In genomic region chr2:118899981-118900825, GRCm38 (mm10) we compare ENCODE assay signal across 8 mouse cellular contexts. TPM values are rescaled to one million over a fixed set of nuclear protein-coding genes. Genes with fewer than 3 reads are reported as not detected.
A peak's percentile ranks its signal among the peaks of the same experiment; 100 is the strongest.
DNase-seq lines count a peak whose midpoint lies in the region; ATAC-seq and TF ChIP-seq lines count a peak whose summit lies in the region.

Bahd1 (plus strand) TSS chr2:118900377.

- H3K4me1 ChIP-seq in cerebellum, adult 2 months (ENCODE audit: control insufficient read depth, insufficient read depth, low read length) = peaks cover 25% of the 10 kb centered on the region
- H3K4me1 ChIP-seq in intestine, postnatal 0 days (replicated peaks; ENCODE audit: control insufficient read depth, insufficient read depth, low read length) = peaks cover 14% of the 10 kb centered on the region
- peaks cover 6% of the 10 kb centered on the region for H3K4me1 ChIP-seq in liver, adult 2 months (ENCODE audit: control insufficient read depth, insufficient read depth, low read length)

- H3K4me3 ChIP-seq in cerebellum, adult 2 months (replicated peaks; ENCODE audit: insufficient read depth, low read depth, low read length) = peak within 1 kb of the TSS; percentile 72
- H3K4me3 ChIP-seq in intestine, postnatal 0 days (ENCODE audit: low read depth, low read length) = peak within 1 kb of the TSS; percentile 93
- H3K4me3 ChIP-seq in liver, adult 2 months (ENCODE audit: insufficient read depth, low read depth, low read length) = peak within 1 kb of the TSS; percentile 88; the same call in 1 of the 2 replicates

- no peak for TF ChIP-seq POLR2A in cerebellum, adult 2 months (IDR thresholded peaks at IDR 0.05; ENCODE audit: borderline replicate concordance, insufficient read depth, low read length)
- no peak for TF ChIP-seq POLR2A in liver, adult 2 months (IDR thresholded peaks at IDR 0.05; ENCODE audit: extremely low read depth, insufficient read depth, low read length)

- no peaks in the 10 kb centered on the region for H3K27me3 ChIP-seq in cerebellum, adult 2 months (ENCODE audit: control insufficient read depth, insufficient read depth, low read length)
- H3K27me3 ChIP-seq in intestine, postnatal 0 days (replicated peaks; ENCODE audit: control insufficient read depth, insufficient read depth, low read length) = peaks cover 50% of the 10 kb centered on the region
- H3K27me3 ChIP-seq in liver, adult 2 months (ENCODE audit: control insufficient read depth, insufficient read depth, low read length) = 0 out of 2 replicates have a peak, but pooled peaks cover 9% of the 10 kb centered on the region

- H3K36me3 ChIP-seq in intestine, postnatal 0 days (ENCODE audit: control insufficient read depth, insufficient read depth) = no peaks in the 10 kb centered on the region
- no peaks in the 10 kb centered on the region for H3K36me3 ChIP-seq in liver, adult 2 months (ENCODE audit: control insufficient read depth, insufficient read depth, low read length)

- peak within 1 kb of the TSS; percentile 80 for H3K9ac ChIP-seq in intestine, postnatal 0 days (ENCODE audit: low read depth, low read length)
- peak within 1 kb of the TSS; percentile 43 for H3K9ac ChIP-seq in liver, adult 2 months (ENCODE audit: low read depth, low read length)

- peak within 1 kb of the TSS; percentile 99 for H3K4me2 ChIP-seq in intestine, postnatal 0 days (replicated peaks; ENCODE audit: low read depth)

- no peak for TF ChIP-seq CTCF in cerebellum, adult 2 months (IDR thresholded peaks at IDR 0.05; ENCODE audit: borderline replicate concordance, insufficient read depth, low read depth, low read length)
- no peak for TF ChIP-seq CTCF in intestine, postnatal 0 days (IDR thresholded peaks at IDR 0.05; ENCODE audit: low read depth)
- TF ChIP-seq CTCF in liver, adult 2 months (IDR thresholded peaks at IDR 0.05; ENCODE audit: low read depth, low read length) = no peak

- no peaks in the 10 kb centered on the region for H3K9me3 ChIP-seq in intestine, postnatal 0 days (ENCODE audit: control insufficient read depth)

- H3K27ac ChIP-seq in cerebellum, adult 2 months (ENCODE audit: insufficient read depth, low read length) = no peak within 1 kb of the TSS
- H3K27ac ChIP-seq in intestine, postnatal 0 days (ENCODE audit: low read depth, low read length) = 0 out of 2 replicates have a peak within 1 kb of the TSS, but pooled peaks have one; percentile 91
- no peak within 1 kb of the TSS for H3K27ac ChIP-seq in liver, adult 2 months (replicated peaks; ENCODE audit: insufficient read depth, low read depth, low read length)

- no peak for ATAC-seq in intestine, postnatal 0 days

- peaks cover 12% of the 10 kb centered on the region; the same call in 1 of the 2 replicates for H3K79me2 ChIP-seq in liver, adult 2 months (ENCODE audit: control insufficient read depth, insufficient read depth, low read length)

- 15% methylated on average over 32 of the region's 32 CpGs for WGBS in cerebellum, adult 2 months
- 3% methylated on average over 32 of the region's 32 CpGs for WGBS in intestine, postnatal 0 days
- WGBS in liver, adult 2 months = 7% methylated on average over 32 of the region's 32 CpGs

- peak; percentile 54 for DNase-seq in ovary, adult 18-20 months (ENCODE audit: low spot score)
- DNase-seq in ovary, postnatal 10 days (ENCODE audit: low spot score) = no peak
- peak; percentile 34 to 36 for DNase-seq in cerebellum, adult 2 months
- no peak for DNase-seq in gastrocnemius, postnatal 4 days (ENCODE audit: low spot score in 2 of 2)
- no peak for DNase-seq in liver, adult 2 months (ENCODE audit: extremely low read depth, low read depth, low spot score)
- peak; percentile 49 for DNase-seq in naive thymus-derived CD4-positive, alpha-beta T cell, adult 2 months (ENCODE audit: low read depth)
- DNase-seq in yolk sac, embryonic 10.5 days (ENCODE audit: low spot score) = peak; percentile 70

RNA-seq across cellular contexts. Expression of gene Bahd1, which starts in this region (rescaled TPM):
- 16.6 and 16.7 TPM in 2 replicates for polyA plus RNA-seq in cerebellum, adult 2 months (2012; rRNA removed)
- 10 to 100 TPM; 15.2 to 15.4 TPM for total RNA-seq in gastrocnemius, postnatal 4 days (2021)
- polyA plus RNA-seq in intestine, postnatal 0 days (2015; fragmentation: Nextera tagmentation; extraction: Ambion mirVana) = 6.1 and 8.9 TPM in 2 replicates
- total RNA-seq in liver, adult 2 months (2014; rRNA removed) = 2.3 and 3.1 TPM in 2 replicates
- polyA plus RNA-seq in liver, adult 2 months (2012; rRNA removed) = 5.8 and 6.3 TPM in 2 replicates

Comparison
In these comparisons a context has a peak if more than half of its experiments do, and no peak if none do; other contexts are left out.
1. DNase-seq: peak in ovary, adult 18-20 months (single experiment), cerebellum, adult 2 months (2 of 2), naive thymus-derived CD4-positive, alpha-beta T cell, adult 2 months (single experiment) and yolk sac, embryonic 10.5 days (single experiment); none in ovary, postnatal 10 days (single experiment), gastrocnemius, postnatal 4 days (0 of 2) and liver, adult 2 months (single experiment).
2. Peak in every context shown above with its lines, with median percentiles within 50 percentile points of each other: H3K4me3 ChIP-seq.